Mouse (Mus musculus): Measurements from ENCODE around the gene Epx. TPM values are rescaled to one million over a fixed set of nuclear protein-coding genes. Genes with fewer than 3 reads are reported as not detected.
A peak's percentile ranks its signal among the peaks of the same experiment; 100 is the strongest.

Gene Epx
- total and polyA plus RNA-seq, 2 experiments from 2014 or later = 1.2 to 1.4 TPM

DNA sequence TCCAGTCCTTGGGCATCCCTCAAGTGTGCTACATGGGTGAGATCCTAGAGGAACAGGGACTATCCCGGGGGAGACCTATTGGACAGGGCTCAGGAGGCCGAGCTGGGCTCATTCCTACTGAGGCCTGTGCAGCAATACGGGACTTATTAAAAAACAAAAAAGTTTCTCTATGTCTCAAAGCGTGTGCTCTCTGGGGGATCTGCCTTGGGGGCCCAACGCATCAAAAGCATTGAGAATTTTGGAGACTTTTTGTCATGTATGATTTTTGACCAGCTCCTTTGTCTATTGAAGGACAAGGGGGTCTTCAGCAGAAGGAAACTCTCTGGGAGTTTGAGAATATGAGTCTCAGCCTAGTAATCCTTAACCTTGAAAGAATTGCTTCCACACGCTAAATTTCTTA lies 16.8 kb upstream of the Epx start, which contains the start of gene Olfr462:
Gene Olfr462 (minus strand): TSS at position 101 of the 400 bp plus-strand sequence.
- 93% methylated on average over 6 of the region's 6 CpGs for WGBS
- H3K27ac ChIP-seq (ENCODE audit: low read depth, low read length) = no peak within 1 kb of the TSS

DNA sequence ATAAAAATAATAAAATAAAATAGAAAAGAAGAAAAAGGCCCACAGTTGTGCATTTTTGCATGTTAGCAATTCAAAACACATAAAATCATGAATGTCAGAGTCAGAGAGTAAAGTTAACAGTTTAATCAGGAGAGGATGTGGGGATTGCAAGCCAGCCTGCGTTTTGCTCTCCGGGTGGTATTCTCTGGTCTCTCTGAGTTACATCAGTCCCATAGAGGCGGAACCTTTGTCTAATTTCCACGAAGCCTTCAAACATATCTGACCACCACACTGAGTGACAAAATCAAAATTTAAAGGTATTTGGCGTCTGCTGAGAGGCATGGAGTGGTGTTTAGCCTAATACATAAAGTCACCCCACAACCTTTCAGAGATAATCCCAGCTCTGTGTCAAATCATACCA lies 9.5 kb upstream of the Epx start:
- Histone ChIP-seq H3K4me2 (ENCODE audit: low read depth, low read length, poor library complexity, severe bottlenecking) (no peak overlapping the region), H3K36me3 (ENCODE audit: insufficient read depth, low read length) (no peaks in the 10 kb centered on the region), H3K4me3 (ENCODE audit: low read depth, low read length) (no peak overlapping the region), H3K27ac (ENCODE audit: low read depth, low read length) (no peak overlapping the region), H3K9ac (replicated peaks; ENCODE audit: low read length, poor library complexity, severe bottlenecking) (no peak overlapping the region), H3K4me1 (ENCODE audit: insufficient read depth, low read length) (no peaks in the 10 kb centered on the region), H3K27me3 (ENCODE audit: insufficient read depth, low read length) (no peaks in the 10 kb centered on the region), H3K9me3 (ENCODE audit: low read length) (no peaks in the 10 kb centered on the region)
- ATAC-seq (ENCODE audit: low FRiP score) (no peak), DNase-seq (ENCODE audit: low spot score) (no peak)
- WGBS = 79% methylated on average over 5 of the region's 5 CpGs
- TF ChIP-seq CTCF (IDR thresholded peaks at IDR 0.05) = no peak

More for the DNA sequence above, 16.8 kb upstream of the Epx start, which contains the start of gene Olfr462:
- Histone ChIP-seq H3K4me1 (ENCODE audit: insufficient read depth, low read length) (no peaks in the 10 kb centered on the region), H3K9ac (replicated peaks; ENCODE audit: low read length, poor library complexity, severe bottlenecking) (no peak within 1 kb of the TSS), H3K4me2 (ENCODE audit: low read depth, low read length, poor library complexity, severe bottlenecking) (no peak within 1 kb of the TSS), H3K9me3 (ENCODE audit: low read length) (no peaks in the 10 kb centered on the region), H3K27me3 (ENCODE audit: insufficient read depth, low read length) (no peaks in the 10 kb centered on the region), H3K36me3 (ENCODE audit: insufficient read depth, low read length) (no peaks in the 10 kb centered on the region), H3K4me3 (ENCODE audit: low read depth, low read length) (no peak within 1 kb of the TSS)
- ATAC-seq (ENCODE audit: low FRiP score) (no peak), DNase-seq (ENCODE audit: low spot score) (no peak)
- TF ChIP-seq CTCF (IDR thresholded peaks at IDR 0.05) = no peak

DNA sequence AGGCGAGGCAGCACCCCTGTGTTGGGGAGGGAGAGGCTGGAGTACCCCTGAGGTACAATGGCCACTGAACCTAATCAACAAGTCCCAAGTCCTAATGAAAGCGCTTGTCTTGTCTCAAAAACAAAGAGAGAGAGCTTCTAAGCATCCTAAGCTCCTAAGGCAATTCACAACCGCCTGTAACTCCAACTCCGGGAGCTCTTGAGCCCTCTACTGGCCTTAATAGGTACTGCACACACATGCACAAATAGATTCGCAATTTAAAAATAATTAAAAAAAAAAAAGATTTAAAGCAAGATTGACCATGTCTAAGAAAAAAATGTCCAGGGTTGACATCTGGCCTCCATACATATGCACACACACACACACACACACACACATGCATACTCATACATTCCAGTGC lies 8.2 kb upstream of the Epx start:
- DNase-seq (ENCODE audit: low spot score) (peak; percentile 27), ATAC-seq (ENCODE audit: low FRiP score) (no peak)
- 39% methylated on average over 5 of the region's 5 CpGs for WGBS
- no peak overlapping the region for H3K27ac ChIP-seq (ENCODE audit: low read depth, low read length)
- no peaks in the 10 kb centered on the region for H3K36me3 ChIP-seq (ENCODE audit: insufficient read depth, low read length)
- H3K27me3 ChIP-seq (ENCODE audit: insufficient read depth, low read length) = no peaks in the 10 kb centered on the region
- no peak overlapping the region for H3K9ac ChIP-seq (replicated peaks; ENCODE audit: low read length, poor library complexity, severe bottlenecking)
- H3K9me3 ChIP-seq (ENCODE audit: low read length) = no peaks in the 10 kb centered on the region
- H3K4me1 ChIP-seq (ENCODE audit: insufficient read depth, low read length) = no peaks in the 10 kb centered on the region
- no peak overlapping the region for H3K4me2 ChIP-seq (ENCODE audit: low read depth, low read length, poor library complexity, severe bottlenecking)
- H3K4me3 ChIP-seq (ENCODE audit: low read depth, low read length) = no peak overlapping the region
- peak; percentile 73 for TF ChIP-seq CTCF (IDR thresholded peaks at IDR 0.05)

DNA sequence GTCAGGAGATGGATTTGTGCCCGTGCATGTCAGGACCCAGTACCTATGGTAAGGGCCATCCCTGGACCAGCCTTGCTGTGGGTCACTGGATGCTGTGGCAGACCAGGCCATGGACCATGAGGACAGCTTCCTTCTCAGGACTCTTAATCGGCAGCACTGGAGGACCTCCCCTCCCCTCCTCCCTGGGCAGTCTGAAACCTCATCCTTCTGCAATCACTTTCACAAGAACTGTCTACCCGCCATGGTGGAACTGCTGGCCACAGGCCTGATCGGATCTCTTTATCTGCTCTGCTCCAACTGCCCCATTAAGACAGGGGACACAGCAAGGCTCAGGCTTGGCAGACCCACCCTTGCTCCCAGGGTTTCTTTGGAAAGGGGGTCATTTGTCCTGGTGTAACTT lies 6.4 kb upstream of the Epx start:
- H3K27ac ChIP-seq (ENCODE audit: low read depth, low read length) = no peak overlapping the region
- H3K4me1 ChIP-seq (ENCODE audit: insufficient read depth, low read length) = no peaks in the 10 kb centered on the region
- no peak overlapping the region for H3K9ac ChIP-seq (replicated peaks; ENCODE audit: low read length, poor library complexity, severe bottlenecking)
- DNase-seq (ENCODE audit: low spot score) = no peak
- H3K27me3 ChIP-seq (ENCODE audit: insufficient read depth, low read length) = no peaks in the 10 kb centered on the region
- H3K36me3 ChIP-seq (ENCODE audit: insufficient read depth, low read length) = no peaks in the 10 kb centered on the region
- 73% methylated on average over 4 of the region's 4 CpGs for WGBS
- no peak for ATAC-seq (ENCODE audit: low FRiP score)
- H3K4me3 ChIP-seq (ENCODE audit: low read depth, low read length) = no peak overlapping the region
- H3K9me3 ChIP-seq (ENCODE audit: low read length) = no peaks in the 10 kb centered on the region
- H3K4me2 ChIP-seq (ENCODE audit: low read depth, low read length, poor library complexity, severe bottlenecking) = no peak overlapping the region
- no peak for TF ChIP-seq CTCF (IDR thresholded peaks at IDR 0.05)

DNA sequence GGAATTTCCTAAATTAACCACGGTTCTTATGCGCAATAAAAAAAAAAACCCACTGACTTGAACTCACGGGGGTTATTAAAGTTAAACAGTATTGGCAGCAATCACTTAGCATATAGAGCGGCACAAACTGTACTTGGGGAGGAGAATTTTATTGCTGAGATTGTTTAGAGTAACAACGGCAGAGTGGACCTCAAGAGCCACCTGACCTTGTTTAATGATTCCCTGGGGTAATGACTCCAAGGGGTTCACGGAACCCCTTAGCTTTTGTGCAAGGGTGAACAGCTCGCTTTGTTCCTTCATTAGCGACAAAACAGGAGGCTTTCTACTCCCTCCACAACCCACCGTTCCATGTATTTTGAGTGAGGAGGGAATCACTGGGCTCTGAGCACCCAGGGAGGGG lies 4.5 kb upstream of the Epx start:
- no peak overlapping the region for H3K4me2 ChIP-seq (ENCODE audit: low read depth, low read length, poor library complexity, severe bottlenecking)
- H3K4me1 ChIP-seq (ENCODE audit: insufficient read depth, low read length) = no peaks in the 10 kb centered on the region
- H3K9me3 ChIP-seq (ENCODE audit: low read length) = no peaks in the 10 kb centered on the region
- H3K27me3 ChIP-seq (ENCODE audit: insufficient read depth, low read length) = no peaks in the 10 kb centered on the region
- no peak overlapping the region for H3K4me3 ChIP-seq (ENCODE audit: low read depth, low read length)
- 69% methylated on average over 9 of the region's 9 CpGs for WGBS
- H3K27ac ChIP-seq (ENCODE audit: low read depth, low read length) = no peak overlapping the region
- ATAC-seq (ENCODE audit: low FRiP score) (no peak), DNase-seq (ENCODE audit: low spot score) (no peak)
- TF ChIP-seq CTCF (IDR thresholded peaks at IDR 0.05) = no peak
- no peak overlapping the region for H3K9ac ChIP-seq (replicated peaks; ENCODE audit: low read length, poor library complexity, severe bottlenecking)
- no peaks in the 10 kb centered on the region for H3K36me3 ChIP-seq (ENCODE audit: insufficient read depth, low read length)

DNA sequence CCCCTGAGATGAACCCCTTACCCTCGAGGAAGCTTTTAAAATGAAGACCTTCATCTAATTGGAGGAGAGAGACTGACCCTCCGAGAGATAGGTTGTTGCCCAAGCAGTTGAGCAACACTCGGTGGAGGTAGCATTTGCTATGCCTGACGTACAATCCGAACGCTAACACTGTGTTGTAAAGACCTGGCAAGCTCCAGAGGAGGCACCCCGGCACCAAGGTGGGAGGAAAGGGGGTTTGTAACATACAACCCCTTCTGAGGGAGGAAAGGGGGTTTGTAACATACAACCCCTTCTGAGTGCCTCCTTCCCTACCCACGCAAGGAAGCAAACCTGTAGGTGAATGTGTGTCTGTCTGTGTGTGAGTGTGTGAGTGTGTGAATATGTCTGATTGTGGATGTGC lies 3.6 kb downstream of the Epx start:
- Histone ChIP-seq H3K27ac (ENCODE audit: low read depth, low read length) (no peak overlapping the region), H3K27me3 (ENCODE audit: insufficient read depth, low read length) (no peaks in the 10 kb centered on the region), H3K36me3 (ENCODE audit: insufficient read depth, low read length) (no peaks in the 10 kb centered on the region), H3K4me1 (ENCODE audit: insufficient read depth, low read length) (no peaks in the 10 kb centered on the region), H3K4me3 (ENCODE audit: low read depth, low read length) (no peak overlapping the region), H3K4me2 (ENCODE audit: low read depth, low read length, poor library complexity, severe bottlenecking) (no peak overlapping the region), H3K9ac (replicated peaks; ENCODE audit: low read length, poor library complexity, severe bottlenecking) (no peak overlapping the region), H3K9me3 (ENCODE audit: low read length) (no peaks in the 10 kb centered on the region)
- no peak for ATAC-seq (ENCODE audit: low FRiP score)
- 31% methylated on average over 8 of the region's 8 CpGs for WGBS
- no peak for TF ChIP-seq CTCF (IDR thresholded peaks at IDR 0.05)
- DNase-seq (ENCODE audit: low spot score) = peak; percentile 56
